Mouse (Mus musculus): ENCODE measurements around the gene Gps1. TPM values are rescaled to one million over a fixed set of nuclear protein-coding genes. Genes with fewer than 3 reads are reported as not detected.

Gps1 gene
- polyA plus RNA-seq (2012; rRNA removed), result 283 and 304 TPM in 2 replicates

GRCm38 (mm10) chr11:120784064-120784791 lies at the start of gene Gps1, which contains the start of gene Rfng:
Gene Gps1, plus strand, starts transcription at chr11:120784272.
Gene Rfng, minus strand, starts transcription at chr11:120784207.

GRCm38 (mm10) chr11:120762672-120763041 lies 21.4 kb upstream of the Gps1 start, which contains the start of gene Hmga1b:
Gene Hmga1b, plus strand, starts transcription at chr11:120762794.

DNA sequence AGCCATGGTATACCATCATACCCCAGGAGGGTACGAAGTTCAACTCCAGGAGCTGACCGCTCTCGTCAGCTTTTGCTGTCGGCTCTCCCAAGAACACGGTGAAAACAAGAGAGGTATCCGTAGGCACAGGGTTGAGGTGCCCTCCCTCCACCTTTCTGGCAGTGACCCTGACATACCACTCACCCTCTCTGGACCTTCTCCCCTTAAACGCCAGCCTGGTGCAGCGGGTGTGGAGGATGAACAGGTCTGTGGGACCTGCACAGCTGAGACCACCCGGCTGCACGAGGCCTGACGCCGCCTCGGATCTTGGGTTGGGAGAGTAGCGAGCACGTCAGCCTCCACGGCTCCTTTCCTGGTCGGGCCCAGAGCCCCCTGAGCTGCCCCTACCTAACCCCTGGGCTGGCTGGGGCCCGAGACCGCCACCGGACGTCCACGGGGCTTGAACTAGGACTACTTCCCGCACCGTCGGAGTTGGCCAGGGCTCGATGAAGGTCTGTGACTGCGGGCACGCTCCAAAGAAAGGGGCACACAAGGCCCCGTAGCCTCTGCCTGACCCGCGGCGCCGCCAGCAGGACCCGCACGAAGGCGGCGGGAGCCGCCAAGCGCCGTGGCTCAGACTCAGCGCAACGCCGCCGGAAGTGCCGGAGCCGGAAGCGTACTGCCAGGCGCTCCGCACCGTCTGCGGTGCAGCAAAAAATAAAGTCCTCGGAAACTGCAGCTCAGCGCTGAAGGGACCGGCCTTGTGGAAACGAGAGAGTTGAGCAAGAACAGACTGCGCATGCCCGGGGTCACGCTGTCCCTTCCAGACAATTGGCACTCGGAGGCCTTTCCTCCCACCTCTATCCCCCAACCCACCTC lies 11.9 kb downstream of the Gps1 start, which contains the start of gene Dus1l:
Dus1l (minus strand) TSS at position 648 of the 858 bp plus-strand sequence.

GRCm38 (mm10) chr11:120823956-120824786 lies 40.1 kb downstream of the Gps1 start, which contains the start of gene Fasn:
Gene Fasn, minus strand, starts transcription at chr11:120824547.

Other genes starting within 250 kb of the Gps1 start
- gene Mcrip1, start 234.5 kb upstream of the Gps1 start, polyA plus RNA-seq (2012; rRNA removed), result 185 and 195 TPM in 2 replicates
- gene Ppp1r27, start 233.1 kb upstream of the Gps1 start, polyA plus RNA-seq (2012; rRNA removed), result not detected in 2 replicates
- 355 TPM in 2 replicates for gene P4hb, start 211.0 kb upstream of the Gps1 start, polyA plus RNA-seq (2012; rRNA removed)
- gene Arhgdia, start 202.6 kb upstream of the Gps1 start, polyA plus RNA-seq (2012; rRNA removed), result 779 and 887 TPM in 2 replicates
- gene Alyref, start 185.9 kb upstream of the Gps1 start, polyA plus RNA-seq (2012; rRNA removed), result 30.8 and 42.7 TPM in 2 replicates
- gene Anapc11, start 185.9 kb upstream of the Gps1 start, polyA plus RNA-seq (2012; rRNA removed), result 189 and 219 TPM in 2 replicates
- gene Npb, start 175.8 kb upstream of the Gps1 start, polyA plus RNA-seq (2012; rRNA removed), result 2.6 and 4.4 TPM in 2 replicates
- gene Pcyt2, start 166.3 kb upstream of the Gps1 start, polyA plus RNA-seq (2012; rRNA removed), result 279 and 305 TPM in 2 replicates
- gene Sirt7, start 159.0 kb upstream of the Gps1 start, polyA plus RNA-seq (2012; rRNA removed), result 77.5 and 98.2 TPM in 2 replicates
- gene Mafg, start 150.7 kb upstream of the Gps1 start, polyA plus RNA-seq (2012; rRNA removed), result 75.0 and 78.0 TPM in 2 replicates
- 10.8 and 14.3 TPM in 2 replicates for gene Pycr1, start 140.5 kb upstream of the Gps1 start, polyA plus RNA-seq (2012; rRNA removed)
- 0.18 TPM in 1 of 2 replicates, not detected in the other for gene Myadml2, start 136.1 kb upstream of the Gps1 start, polyA plus RNA-seq (2012; rRNA removed)
- 12.7 and 13.6 TPM in 2 replicates for gene Notum, start 123.1 kb upstream of the Gps1 start, polyA plus RNA-seq (2012; rRNA removed)
- gene Aspscr1, start 111.3 kb upstream of the Gps1 start, polyA plus RNA-seq (2012; rRNA removed), result 130 and 142 TPM in 2 replicates
- gene Cenpx, start 70.5 kb upstream of the Gps1 start, polyA plus RNA-seq (2012; rRNA removed), result 57.2 and 79.0 TPM in 2 replicates
- gene Lrrc45, start 70.3 kb upstream of the Gps1 start, polyA plus RNA-seq (2012; rRNA removed), result 97.4 and 99.6 TPM in 2 replicates
- gene Rac3, start 62.8 kb upstream of the Gps1 start, polyA plus RNA-seq (2012; rRNA removed), result 54.5 and 76.4 TPM in 2 replicates
- gene Dcxr, start 57.0 kb upstream of the Gps1 start, polyA plus RNA-seq (2012; rRNA removed), result 317 and 369 TPM in 2 replicates
- 193 and 267 TPM in 2 replicates for gene Cbr2, start 52.2 kb upstream of the Gps1 start, polyA plus RNA-seq (2012; rRNA removed)
- gene Hmga1b, start 21.5 kb upstream of the Gps1 start, polyA plus RNA-seq (2012; rRNA removed), result 0.31 and 7.3 TPM in 2 replicates
- gene Rfng, start 65 bp upstream of the Gps1 start, polyA plus RNA-seq (2012; rRNA removed), result 74.0 and 77.8 TPM in 2 replicates
- gene Dus1l, start 12.1 kb downstream of the Gps1 start, polyA plus RNA-seq (2012; rRNA removed), result 54.8 and 64.2 TPM in 2 replicates
- 1,315 and 1,722 TPM in 2 replicates for gene Fasn, start 40.3 kb downstream of the Gps1 start, polyA plus RNA-seq (2012; rRNA removed)
- gene Ccdc57, start 148.6 kb downstream of the Gps1 start, polyA plus RNA-seq (2012; rRNA removed), result 6.1 and 6.7 TPM in 2 replicates
- 41.9 and 46.1 TPM in 2 replicates for gene Slc16a3, start 164.2 kb downstream of the Gps1 start, polyA plus RNA-seq (2012; rRNA removed)
- gene Csnk1d, start 207.1 kb downstream of the Gps1 start, polyA plus RNA-seq (2012; rRNA removed), result 83.9 and 91.8 TPM in 2 replicates